11 mouse cellular contexts compared by ENCODE assay signal in genomic region chr19:22189716-22190115, GRCm38 (mm10). TPM values are rescaled to one million over a fixed set of nuclear protein-coding genes. Genes with fewer than 3 reads are reported as not detected.
A peak's percentile ranks its signal among the peaks of the same experiment; 100 is the strongest.
DNase-seq lines count a peak whose midpoint lies in the region; ATAC-seq lines count a peak whose summit lies in the region.
"Had no signal": no experiment of that assay in that cellular context is flagged by ENCODE, and none has a peak within 500 bp of the region (broad histone marks: within the 10 kb centered on the region; RNA-seq: fewer than 3 reads in every experiment).

No protein-coding gene starts in this region.

- 33% methylated on average over 1 of the region's 1 CpGs for WGBS in midbrain, embryonic 13.5 days
- 77% methylated on average over 1 of the region's 1 CpGs for WGBS in midbrain, embryonic 11.5 days
- WGBS in heart, embryonic 12.5 days: 50% methylated on average over 1 of the region's 1 CpGs
- WGBS in intestine, embryonic 16.5 days: 63% methylated on average over 1 of the region's 1 CpGs

- no peaks in the 10 kb centered on the region for H3K27me3 ChIP-seq in midbrain, embryonic 13.5 days
- no peaks in the 10 kb centered on the region for H3K27me3 ChIP-seq in midbrain, embryonic 11.5 days (ENCODE audit: control insufficient read depth, insufficient read depth, low read length)
- no peaks in the 10 kb centered on the region for H3K27me3 ChIP-seq in heart, embryonic 12.5 days (replicated peaks)
- no peaks in the 10 kb centered on the region for H3K27me3 ChIP-seq in intestine, embryonic 16.5 days (replicated peaks; ENCODE audit: control insufficient read depth, insufficient read depth, low read length)

- no peak overlapping the region for H3K4me2 ChIP-seq in midbrain, embryonic 13.5 days (replicated peaks)
- no peak overlapping the region for H3K4me2 ChIP-seq in midbrain, embryonic 11.5 days
- no peak overlapping the region for H3K4me2 ChIP-seq in heart, embryonic 12.5 days
- H3K4me2 ChIP-seq in intestine, embryonic 16.5 days (ENCODE audit: low read depth, low read length): no peak overlapping the region
- H3K4me2 ChIP-seq: liver, embryonic 11.5 days had no signal

- no peaks in the 10 kb centered on the region for H3K36me3 ChIP-seq in midbrain, embryonic 13.5 days
- H3K36me3 ChIP-seq in midbrain, embryonic 11.5 days (ENCODE audit: control insufficient read depth, insufficient read depth, low read length): no peaks in the 10 kb centered on the region
- no peaks in the 10 kb centered on the region for H3K36me3 ChIP-seq in heart, embryonic 12.5 days
- H3K36me3 ChIP-seq in intestine, embryonic 16.5 days (ENCODE audit: control insufficient read depth, insufficient read depth, low read length): no peaks in the 10 kb centered on the region
- H3K36me3 ChIP-seq: heart, embryonic 10.5 days had no signal

- no peak overlapping the region for H3K27ac ChIP-seq in midbrain, embryonic 13.5 days
- no peak overlapping the region for H3K27ac ChIP-seq in midbrain, embryonic 11.5 days (ENCODE audit: low read depth, low read length)
- no peak overlapping the region for H3K27ac ChIP-seq in heart, embryonic 12.5 days (ENCODE audit: poor library complexity, severe bottlenecking)
- no peak overlapping the region for H3K27ac ChIP-seq in intestine, embryonic 16.5 days (ENCODE audit: low read length)
- H3K27ac ChIP-seq: heart, embryonic 10.5 days had no signal

- peaks cover 4% of the 10 kb centered on the region; the same call in 1 of the 2 replicates for H3K4me1 ChIP-seq in midbrain, embryonic 13.5 days (replicated peaks)
- H3K4me1 ChIP-seq in midbrain, embryonic 11.5 days (ENCODE audit: control insufficient read depth, insufficient read depth, low read length): peaks cover 3% of the 10 kb centered on the region; the same call in 1 of the 2 replicates
- H3K4me1 ChIP-seq in heart, embryonic 12.5 days (replicated peaks): no peaks in the 10 kb centered on the region
- H3K4me1 ChIP-seq in intestine, embryonic 16.5 days (ENCODE audit: control insufficient read depth, insufficient read depth, low read length): no peaks in the 10 kb centered on the region
- H3K4me1 ChIP-seq: heart, embryonic 10.5 days had no signal

- ATAC-seq in midbrain, embryonic 13.5 days: peak; percentile 80
- no peak for ATAC-seq in midbrain, embryonic 11.5 days (ENCODE audit: low FRiP score)
- ATAC-seq in heart, embryonic 12.5 days (ENCODE audit: insufficient number of reproducible peaks, low FRiP score): no peak
- ATAC-seq in intestine, embryonic 16.5 days: no peak

- no peak overlapping the region for H3K9ac ChIP-seq in midbrain, embryonic 13.5 days (replicated peaks)
- H3K9ac ChIP-seq in midbrain, embryonic 11.5 days (ENCODE audit: low read length): no peak overlapping the region
- H3K9ac ChIP-seq in heart, embryonic 12.5 days: no peak overlapping the region
- H3K9ac ChIP-seq in intestine, embryonic 16.5 days (ENCODE audit: low read depth, low read length): no peak overlapping the region

- H3K9me3 ChIP-seq in midbrain, embryonic 13.5 days: no peaks in the 10 kb centered on the region
- H3K9me3 ChIP-seq in midbrain, embryonic 11.5 days (ENCODE audit: control insufficient read depth, low read length): no peaks in the 10 kb centered on the region
- no peaks in the 10 kb centered on the region for H3K9me3 ChIP-seq in heart, embryonic 12.5 days (replicated peaks)
- no peaks in the 10 kb centered on the region for H3K9me3 ChIP-seq in intestine, embryonic 16.5 days (ENCODE audit: control insufficient read depth, low read length)
- H3K9me3 ChIP-seq: heart, embryonic 10.5 days had no signal

- H3K4me3 ChIP-seq in midbrain, embryonic 13.5 days (replicated peaks): no peak overlapping the region
- H3K4me3 ChIP-seq in midbrain, embryonic 11.5 days (ENCODE audit: low read depth, low read length): no peak overlapping the region
- no peak overlapping the region for H3K4me3 ChIP-seq in heart, embryonic 12.5 days
- no peak overlapping the region for H3K4me3 ChIP-seq in intestine, embryonic 16.5 days (ENCODE audit: low read length)
- H3K4me3 ChIP-seq: heart, embryonic 10.5 days had no signal

- intact Hi-C loops in left cerebral cortex, postnatal 14 days (cut with DNase I): no loop called here
- intact Hi-C loops in gastrocnemius, postnatal 36 days (cut with DNase I): no loop called here

- DNase-seq in midbrain, embryonic 11.5 days (ENCODE audit: low spot score, missing footprints): no peak
- peak; percentile 44 to 71 for DNase-seq in frontal cortex, adult 2 months (ENCODE audit: extremely low spot score in 1 of 2, low spot score in 1 of 2)
- peak; percentile 54 to 60 for DNase-seq in left cerebral cortex, postnatal 14 days (ENCODE audit: low spot score in 2 of 2)
- DNase-seq in right cerebral cortex, postnatal 36 days (ENCODE audit: low spot score in 2 of 2): peak; percentile 23 to 44
- DNase-seq in gastrocnemius, postnatal 36 days: no peak
- DNase-seq: lung, postnatal 36 days had no signal

RNA-seq across cellular contexts. Expression of gene Trpm3, which starts 50.9 kb away (rescaled TPM):
- polyA plus RNA-seq in midbrain, embryonic 13.5 days (2015; fragmentation: Nextera tagmentation; extraction: Ambion mirVana): 9.3 and 15.5 TPM in 2 replicates
- 4.1 and 4.3 TPM in 2 replicates for polyA plus RNA-seq in midbrain, embryonic 11.5 days (2014; fragmentation: Nextera tagmentation; extraction: Ambion mirVana)
- 17.2 and 18.0 TPM in 2 replicates for polyA plus RNA-seq in frontal cortex, adult 2 months (2012; rRNA removed)
- 10 to 100 TPM; 35.9 to 39.2 TPM for total RNA-seq in left cerebral cortex, postnatal 14 days (2021)
- total RNA-seq in gastrocnemius, postnatal 36 days (2021): under 1 TPM; 0.71 to 0.86 TPM
- 1.0 and 1.8 TPM in 2 replicates for polyA plus RNA-seq in heart, embryonic 12.5 days (2016; fragmentation: Nextera tagmentation; extraction: Ambion mirVana)
- 0.24 and 0.27 TPM in 2 replicates for polyA plus RNA-seq in intestine, embryonic 16.5 days (2015; fragmentation: Nextera tagmentation; extraction: Ambion mirVana)

Comparison
In these comparisons a context has a peak if more than half of its experiments do, and no peak if none do; other contexts are left out.
1. DNase-seq: peak in frontal cortex, adult 2 months (2 of 2), left cerebral cortex, postnatal 14 days (2 of 2) and right cerebral cortex, postnatal 36 days (2 of 2); none in midbrain, embryonic 11.5 days (single experiment) and gastrocnemius, postnatal 36 days (0 of 2).